Mouse (Mus musculus): ENCODE results near the gene Itm2b. TPM values are rescaled to one million over a fixed set of nuclear protein-coding genes. Genes with fewer than 3 reads are reported as not detected.

Gene Itm2b
- total RNA-seq, 2 experiments from 2014 or later, result 281 to 288 TPM

DNA sequence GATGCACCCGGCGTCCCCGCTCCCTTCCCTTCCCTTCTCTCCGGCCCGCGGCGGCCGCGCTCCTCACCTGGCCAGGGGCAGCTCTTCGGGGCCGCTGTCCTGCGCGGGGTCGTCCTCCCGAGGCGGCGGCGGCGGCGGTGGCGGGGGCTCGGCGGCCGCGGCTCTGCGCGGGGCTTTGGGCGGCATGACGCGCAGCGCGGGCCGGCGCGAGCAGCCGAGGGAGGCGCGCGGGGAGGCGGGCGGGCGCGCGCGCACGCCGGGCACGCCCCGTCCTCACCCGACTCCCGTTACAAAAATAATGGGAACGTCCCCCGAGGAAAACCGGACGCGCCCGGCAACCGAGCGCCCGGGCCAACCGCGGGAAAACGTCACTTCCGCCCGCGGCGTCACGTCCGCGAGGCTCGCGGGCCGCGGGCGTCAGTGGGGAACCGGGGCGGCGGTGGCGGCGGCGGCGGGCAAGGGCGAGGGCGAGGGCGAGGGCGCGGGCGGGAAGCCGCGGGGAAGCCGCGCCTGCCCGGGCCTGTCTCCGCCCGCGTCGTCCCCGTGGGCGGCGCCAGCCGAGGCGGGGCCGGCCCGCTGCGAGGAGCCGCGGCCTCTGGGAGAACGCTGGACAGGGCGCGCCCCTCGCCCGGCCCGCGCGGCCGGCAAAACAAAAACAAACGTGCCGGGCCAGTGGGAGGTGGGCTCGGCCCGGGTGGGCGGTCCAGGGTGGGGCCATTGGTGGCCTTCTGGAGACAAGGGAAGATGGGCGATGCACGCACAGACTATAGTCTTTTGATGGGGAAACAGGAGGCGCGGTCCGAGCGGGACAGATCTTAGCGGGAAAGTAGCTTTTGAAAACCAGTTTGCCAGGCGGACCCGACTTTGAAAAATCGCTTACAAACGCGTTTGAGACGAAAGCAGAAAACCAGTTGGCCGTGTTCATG, 59.4 kb downstream of the Itm2b start, which contains the start of gene Rb1:
TSS of gene Rb1 (minus strand) at position 367 of the 926 bp plus-strand sequence.
- peak; percentile 88 for DNase-seq (ENCODE audit: low spot score)

DNA sequence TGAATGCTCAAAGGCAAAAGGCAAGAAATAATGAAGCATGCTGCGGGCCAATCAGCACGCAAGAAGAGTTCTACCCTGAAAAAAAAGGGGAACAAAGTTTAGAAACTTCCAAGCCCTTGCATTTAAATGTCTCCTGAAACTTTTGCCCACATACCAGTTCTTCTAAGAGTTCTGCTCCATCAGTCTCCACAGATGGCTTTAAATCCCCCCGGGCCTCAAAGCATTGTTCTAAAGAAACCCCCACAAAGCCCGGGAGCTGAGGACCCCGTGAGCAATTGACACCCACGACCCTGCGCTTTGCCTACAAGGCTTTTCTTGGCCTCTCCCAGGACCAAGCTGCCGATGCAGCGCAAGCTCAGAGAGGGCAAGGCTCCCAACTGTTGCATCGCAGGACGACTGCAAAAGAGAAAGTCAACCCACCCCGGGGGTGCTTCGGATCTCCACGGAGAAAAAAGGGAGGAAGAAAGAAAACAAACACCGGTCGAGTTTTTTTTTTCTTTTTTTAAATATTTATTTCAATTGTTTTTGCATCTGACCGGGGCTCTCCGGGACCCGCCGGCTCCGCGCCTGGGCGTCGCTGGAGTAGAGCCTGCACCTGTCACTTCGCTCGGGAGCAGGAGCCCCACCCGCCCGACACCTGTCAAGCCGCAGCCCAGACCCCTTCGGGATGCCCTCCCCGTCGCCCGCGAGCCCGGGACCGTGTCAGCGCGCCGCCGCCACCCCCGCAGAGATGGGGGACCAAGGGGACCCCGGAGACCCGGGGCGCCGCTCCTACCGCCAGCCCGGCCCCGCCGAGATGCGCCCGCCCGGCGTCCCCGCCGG, 60.2 kb downstream of the Itm2b start:
- peak; percentile 24 for DNase-seq (ENCODE audit: low spot score)

- no peak for DNase-seq (ENCODE audit: low spot score)
These were observed 61.1 kb downstream of the Itm2b start for GRCm38 (mm10) chr14:73323965-73324364.

DNA sequence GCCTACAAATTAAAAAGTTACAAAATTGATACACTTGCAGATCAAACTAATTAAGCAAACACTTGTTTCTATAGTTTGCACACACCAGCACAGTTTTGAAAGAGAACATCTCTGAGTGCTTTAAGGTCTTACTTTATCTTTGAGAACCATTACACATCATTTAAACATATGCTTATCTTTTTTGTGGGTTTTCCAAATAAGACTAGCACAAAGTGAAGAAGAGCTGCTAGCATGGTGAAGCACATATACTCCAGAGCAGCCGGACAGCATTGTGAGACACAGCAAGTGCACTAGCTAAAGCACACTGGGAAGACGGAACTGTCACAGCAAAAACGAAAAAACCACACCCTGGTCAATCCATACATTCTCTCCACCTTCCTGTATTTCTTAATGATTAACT, 62.9 kb downstream of the Itm2b start:
- no peak for DNase-seq (ENCODE audit: low spot score)

- no peak for DNase-seq (ENCODE audit: low spot score)
These were observed 68.2 kb downstream of the Itm2b start for GRCm38 (mm10) chr14:73316933-73317332.

DNA sequence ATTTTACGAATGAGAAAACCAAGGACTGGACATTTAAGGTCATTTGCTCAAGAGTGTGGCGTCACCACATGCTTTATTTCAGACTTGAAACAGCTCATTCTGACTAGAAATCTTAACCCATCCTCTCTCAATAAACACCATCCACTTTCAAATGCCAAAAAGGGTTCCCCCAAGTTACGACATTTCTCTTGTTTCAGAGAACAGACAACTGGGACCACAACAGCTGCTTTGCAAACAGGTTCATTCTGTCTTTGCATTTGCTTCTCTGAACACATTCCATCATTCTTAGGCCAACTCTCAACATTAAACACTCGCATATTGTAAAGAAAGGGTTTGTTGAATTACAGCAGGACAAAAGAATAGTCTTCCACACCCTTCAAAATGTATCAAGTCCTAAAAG, 71.2 kb downstream of the Itm2b start:
- DNase-seq (ENCODE audit: low spot score), result no peak

DNA sequence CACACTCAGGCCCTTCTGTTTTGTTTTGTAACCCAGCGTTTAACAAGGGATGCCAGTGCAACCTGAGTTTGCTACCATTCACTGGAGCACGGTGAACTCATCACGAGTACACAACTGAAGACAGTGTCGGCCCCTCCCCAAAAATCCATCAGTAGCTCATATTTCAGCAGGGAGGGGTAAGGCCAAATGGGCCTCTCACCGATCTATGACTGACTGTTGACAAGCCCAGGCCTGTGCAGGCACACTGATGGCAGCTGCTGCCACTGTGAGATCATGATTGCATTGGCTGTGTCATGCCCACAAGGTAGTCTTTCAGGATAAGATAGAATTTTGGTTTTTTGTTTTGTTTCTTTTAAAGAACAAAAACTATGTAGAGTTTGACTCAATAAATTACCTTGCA, 71.7 kb downstream of the Itm2b start:
- DNase-seq (ENCODE audit: low spot score), result no peak

DNA sequence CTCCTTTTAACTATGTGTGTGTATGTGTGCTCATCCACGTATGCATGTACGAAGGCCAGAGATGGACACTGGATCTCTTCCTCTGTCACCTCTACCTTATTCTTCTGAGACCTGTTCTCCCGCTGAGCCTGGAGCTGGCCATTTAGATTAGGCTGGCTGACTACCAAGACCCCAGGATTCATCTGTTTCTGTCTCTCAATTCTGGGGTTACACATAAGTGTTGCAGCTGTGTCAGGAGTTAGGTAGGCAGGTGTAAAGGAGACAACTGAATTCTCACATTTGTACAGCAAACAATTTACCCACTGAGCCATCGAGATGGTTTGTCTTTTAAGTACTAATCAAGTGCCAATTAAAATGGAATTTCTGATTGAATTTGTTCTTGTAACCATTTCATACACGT, 72.2 kb downstream of the Itm2b start:
- no peak for DNase-seq (ENCODE audit: low spot score)

Other genes with a start within 250 kb of the Itm2b start
- gene Lpar6, start 147.4 kb downstream of the Itm2b start, total RNA-seq (2021), result under 1 TPM; 0.39 to 0.97 TPM
- 10 to 100 TPM; 15.5 to 17.8 TPM for gene Rb1, start 59.5 kb downstream of the Itm2b start, total RNA-seq (2021)
- 10 to 100 TPM; 11.9 to 13.4 TPM for gene Med4, start 124.7 kb upstream of the Itm2b start, total RNA-seq (2021)
- 100 to 1,000 TPM; 397 to 420 TPM for gene Sucla2, start 140.0 kb upstream of the Itm2b start, total RNA-seq (2021)
- 1 to 10 TPM; 4.4 to 5.3 TPM for gene Nudt15, start 163.0 kb upstream of the Itm2b start, total RNA-seq (2021)

Measured in gastrocnemius, adult 18-20 months (tissue).